Mouse (Mus musculus): ENCODE results near the gene Zranb1. TPM values are rescaled to one million over a fixed set of nuclear protein-coding genes. Genes with fewer than 3 reads are reported as not detected.

The Zranb1 gene
- total and polyA plus RNA-seq, 3 experiments = 17.4 to 18.5 TPM; not detected in 1

GRCm38 (mm10) chr7:132939118-132939517 lies 8.2 kb downstream of the Zranb1 start:
- Histone ChIP-seq H3K79me2 (ENCODE audit: control insufficient read depth, insufficient read depth, low read length, poor library complexity) (peaks cover 57% of the 10 kb centered on the region), H3K9ac (ENCODE audit: control insufficient read depth, low read depth, low read length, poor library complexity, severe bottlenecking) (no peak overlapping the region), H3K4me3 (ENCODE audit: control insufficient read depth in 1 of 2, insufficient read depth in 1 of 2, low read depth in 2 of 2, low read length in 2 of 2) (no peak overlapping the region), H3K9me3 (replicated peaks; ENCODE audit: insufficient read depth, low read length) (no peaks in the 10 kb centered on the region), H3K4me1 (ENCODE audit: control insufficient read depth in 1 of 2, insufficient read depth in 2 of 2, low read length in 2 of 2) (peaks cover 2 to 21% of the 10 kb centered on the region in 2 experiments; a peak in 3 of 4 replicates), H3K27me3 (ENCODE audit: control insufficient read depth in 1 of 2, insufficient read depth in 2 of 2, low read length in 2 of 2) (no peaks in the 10 kb centered on the region), H3K27ac (ENCODE audit: control insufficient read depth, low read depth, low read length) (no peak overlapping the region), H3K36me3 (ENCODE audit: control insufficient read depth in 1 of 2, insufficient read depth in 2 of 2, low read length in 2 of 2) (peaks cover 0 to 19% of the 10 kb centered on the region in 2 experiments; a peak in 2 of 4 replicates)
- TF ChIP-seq MYB (IDR thresholded peaks at IDR 0.05; ENCODE audit: low read depth, low read length) (no peak), MEF2A (IDR thresholded peaks at IDR 0.05; ENCODE audit: extremely low read depth, insufficient replicate concordance, low read depth, low read length, poor library complexity, severe bottlenecking) (no peak), CHD2 (IDR thresholded peaks at IDR 0.05; ENCODE audit: low read length) (no peak), CHD1 (IDR thresholded peaks at IDR 0.05; ENCODE audit: low read depth, low read length) (no peak), JUND (IDR thresholded peaks at IDR 0.05; ENCODE audit: low read depth, low read length) (no peak), SMC3 (IDR thresholded peaks at IDR 0.05; ENCODE audit: low read depth, low read length) (no peak), MXI1 (IDR thresholded peaks at IDR 0.05; ENCODE audit: low read depth, low read length) (no peak), TBP (IDR thresholded peaks at IDR 0.05; ENCODE audit: low read depth, low read length) (no peak), CTCF (IDR thresholded peaks at IDR 0.05 in 2 of 3, conservative IDR thresholded peaks at IDR 0.05 in 1 of 3; ENCODE audit: control insufficient read depth in 1 of 3, insufficient read depth in 1 of 3, low read depth in 2 of 3, low read length in 3 of 3, poor library complexity in 1 of 3, severe bottlenecking in 1 of 3) (no peak), BHLHE40 (IDR thresholded peaks at IDR 0.05; ENCODE audit: borderline replicate concordance, low read depth, low read length) (no peak), UBTF (IDR thresholded peaks at IDR 0.05; ENCODE audit: borderline replicate concordance, insufficient read depth, low read depth, low read length) (no peak), MAX (IDR thresholded peaks at IDR 0.05; ENCODE audit: low read length) (no peak), TCF12 (IDR thresholded peaks at IDR 0.05; ENCODE audit: low read depth, low read length) (no peak)
- no peak for DNase-seq (ENCODE audit: low read depth, low spot score)

- H3K9ac ChIP-seq (ENCODE audit: control insufficient read depth, low read depth, low read length, poor library complexity, severe bottlenecking) = no peak overlapping the region
Measured at GRCm38 (mm10) chr7:132940569-132940968, 9.6 kb downstream of the Zranb1 start.

More at GRCm38 (mm10) chr7:132940569-132940968, 9.6 kb downstream of the Zranb1 start:
- Histone ChIP-seq H3K36me3 (ENCODE audit: control insufficient read depth in 1 of 2, insufficient read depth in 2 of 2, low read length in 2 of 2) (peaks cover 0 to 10% of the 10 kb centered on the region in 2 experiments; a peak in 2 of 4 replicates), H3K9me3 (replicated peaks; ENCODE audit: insufficient read depth, low read length) (no peaks in the 10 kb centered on the region), H3K27ac (ENCODE audit: control insufficient read depth, low read depth, low read length) (no peak overlapping the region), H3K4me3 (ENCODE audit: control insufficient read depth in 1 of 2, insufficient read depth in 1 of 2, low read depth in 2 of 2, low read length in 2 of 2) (no peak overlapping the region), H3K27me3 (ENCODE audit: control insufficient read depth in 1 of 2, insufficient read depth in 2 of 2, low read length in 2 of 2) (no peaks in the 10 kb centered on the region), H3K79me2 (ENCODE audit: control insufficient read depth, insufficient read depth, low read length, poor library complexity) (peaks cover 56% of the 10 kb centered on the region), H3K4me1 (ENCODE audit: control insufficient read depth in 1 of 2, insufficient read depth in 2 of 2, low read length in 2 of 2) (peaks cover 0 to 10% of the 10 kb centered on the region in 2 experiments; a peak in 2 of 4 replicates)
- no peak for DNase-seq (ENCODE audit: low read depth, low spot score)
- TF ChIP-seq UBTF (IDR thresholded peaks at IDR 0.05; ENCODE audit: borderline replicate concordance, insufficient read depth, low read depth, low read length) (no peak), KAT2A (conservative IDR thresholded peaks at IDR 0.05; ENCODE audit: low read depth, low read length) (no peak), POLR2A (IDR thresholded peaks at IDR 0.05; ENCODE audit: control insufficient read depth in 1 of 2, insufficient read depth in 1 of 2, low read depth in 1 of 2, low read length in 2 of 2, poor library complexity in 1 of 2) (no peak), TBP (IDR thresholded peaks at IDR 0.05; ENCODE audit: low read depth, low read length) (no peak), TAL1 (IDR thresholded peaks at IDR 0.05; ENCODE audit: low read length) (no peak), MYC (IDR thresholded peaks at IDR 0.05; ENCODE audit: low read depth, low read length) (no peak), MYB (IDR thresholded peaks at IDR 0.05; ENCODE audit: low read depth, low read length) (no peak), CTCF (IDR thresholded peaks at IDR 0.05 in 2 of 3, conservative IDR thresholded peaks at IDR 0.05 in 1 of 3; ENCODE audit: control insufficient read depth in 1 of 3, insufficient read depth in 1 of 3, low read depth in 2 of 3, low read length in 3 of 3, poor library complexity in 1 of 3, severe bottlenecking in 1 of 3) (no peak), NRF1 (IDR thresholded peaks at IDR 0.05; ENCODE audit: insufficient read depth, low read depth, low read length, poor library complexity, severe bottlenecking) (no peak), ZNF384 (IDR thresholded peaks at IDR 0.05; ENCODE audit: low read depth, low read length) (no peak), USF2 (IDR thresholded peaks at IDR 0.05; ENCODE audit: borderline replicate concordance in 1 of 2, insufficient read depth in 1 of 2, low read depth in 1 of 2, low read length in 2 of 2) (no peak), BHLHE40 (IDR thresholded peaks at IDR 0.05; ENCODE audit: borderline replicate concordance, low read depth, low read length) (no peak), CHD2 (IDR thresholded peaks at IDR 0.05; ENCODE audit: low read length) (no peak), RCOR1 (IDR thresholded peaks at IDR 0.05; ENCODE audit: low read depth, low read length) (no peak), SIN3A (IDR thresholded peaks at IDR 0.05; ENCODE audit: low read length) (no peak), RAD21 (IDR thresholded peaks at IDR 0.05; ENCODE audit: low read depth, low read length) (no peak)
